Mouse (Mus musculus) erythroblast, embryonic 14.5 days (primary cell): ENCODE measurements around the gene Gm8246.
"Not testable (repeated sequence)": the region's sequence is repeated elsewhere in the genome, so short reads cannot be mapped to it uniquely, and the experiment has no call there.

ENCODE experiments used
- GATA1 ChIP-seq: IDR thresholded peaks from 2 replicates; pipeline ENCODE4 v1.6.1; 2012; ENCODE audit warnings: low read length, inconsistent platforms, mixed read lengths
- TAL1 ChIP-seq: IDR thresholded peaks from 3 replicates; pipeline ENCODE4 v1.6.1; 2012; ENCODE audit warnings: low read length, inconsistent platforms, mixed read lengths

GRCm38 (mm10) chr14:5477730-5478129 lies at the start of gene Gm8246:
- TF ChIP-seq TAL1, GATA1: not testable (repeated sequence)
